Mouse (Mus musculus) urinary bladder, postnatal 25 days (tissue): ENCODE results near the gene Sik3.

ENCODE experiments used
- DNase-seq: peaks from one replicate; pipeline ENCODE4 v3.0.0; 2022; ENCODE audit warnings: low spot score

The Sik3 gene

DNA sequence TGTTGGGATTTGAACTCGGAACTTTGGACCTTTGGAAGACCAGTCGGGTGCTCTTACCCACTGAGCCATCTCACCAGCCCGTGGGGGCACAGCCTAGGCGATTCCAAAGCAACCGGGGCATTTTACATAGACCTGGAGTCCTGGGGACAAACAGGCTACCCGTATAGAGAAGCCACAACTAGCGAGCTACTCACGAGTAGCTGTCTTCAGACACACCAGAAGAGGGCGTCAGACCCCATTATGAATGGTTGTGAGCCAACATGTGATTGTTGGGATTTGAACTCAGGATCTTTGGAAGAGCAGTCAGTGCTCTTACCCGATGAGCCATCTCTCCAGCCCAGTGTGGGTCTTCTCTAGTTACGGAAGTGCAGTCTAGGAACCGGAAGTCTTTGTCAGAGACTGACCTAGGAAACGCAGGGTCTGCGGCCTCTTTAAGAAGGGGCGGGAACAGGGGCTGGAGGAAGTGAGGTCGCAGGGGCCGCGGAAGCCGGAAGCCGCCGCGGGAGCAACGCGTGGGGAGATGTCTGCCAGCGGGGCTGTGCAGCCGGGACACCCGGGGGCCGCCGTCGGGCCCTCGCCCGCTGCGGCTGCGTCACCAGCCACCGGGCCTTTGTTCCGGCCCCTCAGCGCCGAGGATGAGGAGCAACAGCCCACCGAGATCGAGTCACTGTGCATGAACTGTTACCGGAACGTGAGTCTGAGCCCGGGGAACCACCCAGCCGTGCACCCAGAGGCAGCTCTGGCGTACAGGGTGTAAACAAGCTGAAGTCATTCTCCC is 260.2 kb downstream of the Sik3 start, which contains the start of gene Zpr1:
Gene Zpr1 (plus strand): TSS at position 388 of the 778 bp plus-strand sequence.
- DNase-seq = peak; percentile 81
